Mouse (Mus musculus) left cerebral cortex, adult 2 months (tissue): ENCODE measurements at regions not wholly inside any gene's neighbourhood (a gene's known extent, or its start where the extent isn't known, plus 50 kb on each side); places are given as distances from the start of the nearest gene placed in this dataset.

ENCODE experiments used
- DNase-seq, 2 experiments: peaks; one replicate each; pipeline ENCODE4 v3.0.0; 2021 to 2022; ENCODE audit warnings: low spot score in 2 of 2, mixed read lengths in 1 of 2; ENCODE audit errors: extremely low spot score in 1 of 2
- H3K27ac ChIP-seq: fragments of 200-600 bp; 2 replicates; pipeline ENCODE4 v1.8.1; 2022
- H3K4me3 ChIP-seq: fragments of 200-600 bp; 2 replicates; pipeline ENCODE4 v1.8.1; 2022
- CTCF ChIP-seq: fragments of 200-600 bp; IDR thresholded peaks from 2 replicates; pipeline ENCODE4 v1.8.1; 2022; ENCODE audit warnings: antibody characterized with exemption, mild to moderate bottlenecking, moderate library complexity
- intact Hi-C: fragments of 180-260 bp; cut with DNase I; formaldehyde crosslinking; loops from one replicate; pipeline ENCODE4 v1.15.1; 2025

- H3K27ac ChIP-seq: no peak overlapping the region
- no peak overlapping the region for H3K4me3 ChIP-seq
- no peak for DNase-seq
- no peak for TF ChIP-seq CTCF
- intact Hi-C loops: no loop called here
Measured at GRCm38 (mm10) chr14:48836071-48836470, 162.5 kb upstream of the Otx2 start.

GRCm38 (mm10) chr14:48834416-48834815 lies 160.8 kb upstream of the Otx2 start:
- intact Hi-C loops: no loop called here
- H3K4me3 ChIP-seq: no peak overlapping the region
- DNase-seq: no peak
- no peak overlapping the region for H3K27ac ChIP-seq
- no peak for TF ChIP-seq CTCF

GRCm38 (mm10) chr14:48826421-48826820 lies 152.8 kb upstream of the Otx2 start:
- intact Hi-C loops: loop anchor here (10.0 kb wide), 1 partner anchor 148 kb away; no protein-coding TSS in a partner anchor
- Histone ChIP-seq H3K4me3 (no peak overlapping the region), H3K27ac (no peak overlapping the region)
- DNase-seq: no peak
- TF ChIP-seq CTCF: no peak

- Histone ChIP-seq H3K4me3 (no peak overlapping the region), H3K27ac (no peak overlapping the region)
- intact Hi-C loops: loop anchor here (10.0 kb wide), 1 partner anchor 150 kb away; no protein-coding TSS in a partner anchor
- DNase-seq: no peak
- no peak for TF ChIP-seq CTCF
Measured at GRCm38 (mm10) chr14:48824375-48824774, 150.8 kb upstream of the Otx2 start.

GRCm38 (mm10) chr14:48815941-48816340 lies 142.3 kb upstream of the Otx2 start:
- intact Hi-C loops: no loop called here
- Histone ChIP-seq H3K4me3 (no peak overlapping the region), H3K27ac (no peak overlapping the region)
- DNase-seq: no peak
- no peak for TF ChIP-seq CTCF

- Histone ChIP-seq H3K27ac (no peak overlapping the region), H3K4me3 (no peak overlapping the region)
- DNase-seq: no peak
- no peak for TF ChIP-seq CTCF
- intact Hi-C loops: no loop called here
Measured at GRCm38 (mm10) chr14:48815231-48815728, 141.7 kb upstream of the Otx2 start.

- no peak for TF ChIP-seq CTCF
- Histone ChIP-seq H3K27ac (no peak overlapping the region), H3K4me3 (no peak overlapping the region)
- intact Hi-C loops: no loop called here
- DNase-seq: no peak
Measured at GRCm38 (mm10) chr14:48812741-48813495, 139.3 kb upstream of the Otx2 start.

- intact Hi-C loops: no loop called here
- no peak overlapping the region for H3K4me3 ChIP-seq
- no peak for DNase-seq
- no peak for TF ChIP-seq CTCF
- H3K27ac ChIP-seq: no peak overlapping the region
Measured at GRCm38 (mm10) chr14:48804098-48804497, 130.5 kb upstream of the Otx2 start.

GRCm38 (mm10) chr14:48801283-48801682 lies 127.7 kb upstream of the Otx2 start:
- TF ChIP-seq CTCF: no peak
- intact Hi-C loops: no loop called here
- no peak for DNase-seq
- H3K4me3 ChIP-seq: no peak overlapping the region
- no peak overlapping the region for H3K27ac ChIP-seq

- H3K27ac ChIP-seq: no peak overlapping the region
- H3K4me3 ChIP-seq: no peak overlapping the region
- no peak for DNase-seq
- intact Hi-C loops: no loop called here
- no peak for TF ChIP-seq CTCF
Measured at GRCm38 (mm10) chr14:48800857-48801256, 127.2 kb upstream of the Otx2 start.

GRCm38 (mm10) chr14:48800100-48800449 lies 126.5 kb upstream of the Otx2 start:
- DNase-seq: no peak
- intact Hi-C loops: no loop called here
- no peak overlapping the region for H3K4me3 ChIP-seq
- H3K27ac ChIP-seq: no peak overlapping the region
- TF ChIP-seq CTCF: no peak

- Histone ChIP-seq H3K27ac (no peak overlapping the region), H3K4me3 (no peak overlapping the region)
- no peak for DNase-seq
- intact Hi-C loops: no loop called here
- TF ChIP-seq CTCF: no peak
Measured at GRCm38 (mm10) chr14:48799442-48800099, 126.0 kb upstream of the Otx2 start.
